Mouse (Mus musculus) T-helper 17 cell (primary cell): ENCODE results near the gene Fgf18.

Experiments
- in situ Hi-C, 2 experiments: fragments of 300-600 bp; cut with MboI, MseI; formaldehyde crosslinking; loops; 1 replicate in 1 of 2; 2 replicates in 1 of 2; pipeline ENCODE4 v1.15.1; 2025; ENCODE audit warnings: high pct_unique_total_duplicates in 2 of 2

Fgf18 gene

DNA sequence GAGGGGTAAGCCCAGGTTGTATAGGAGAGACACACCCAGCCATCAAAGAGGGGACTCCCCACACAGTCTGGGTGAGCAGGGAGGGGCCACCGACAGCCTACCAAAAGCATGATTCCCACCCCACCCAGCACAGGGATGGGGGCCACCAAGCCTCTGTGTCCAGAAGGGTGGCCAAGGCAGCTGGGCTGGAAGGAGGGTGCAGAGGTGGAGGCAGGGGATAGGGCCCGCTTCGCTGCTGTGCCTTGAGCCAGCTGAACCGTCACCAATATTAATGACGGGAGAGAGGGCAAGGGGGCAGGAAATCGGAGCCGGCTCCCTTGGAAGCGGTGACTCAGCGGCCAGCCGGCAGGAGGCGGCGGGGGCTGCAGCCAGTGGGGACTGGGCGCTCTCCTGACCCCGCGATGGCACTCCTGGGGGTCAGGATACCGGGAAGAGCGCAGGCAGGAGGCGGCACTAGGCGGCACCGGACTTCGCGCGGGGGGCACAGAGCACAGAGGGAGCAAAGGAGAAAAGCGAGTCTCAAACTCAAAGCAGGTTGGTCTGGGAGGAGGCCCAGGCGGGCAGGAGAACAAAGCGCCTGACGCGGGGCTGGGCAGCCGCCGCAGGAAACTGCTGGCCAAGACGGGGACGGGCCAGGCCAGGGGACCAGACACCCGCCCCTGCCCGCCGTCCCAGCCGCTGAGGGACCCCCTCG is 24.5 kb downstream of the Fgf18 start:
- in situ Hi-C loops = no loop called here

GRCm38 (mm10) chr11:33119556-33119955 is 27.6 kb downstream of the Fgf18 start:
- in situ Hi-C loops = no loop called here

- in situ Hi-C loops = no loop called here
These were observed 28.1 kb downstream of the Fgf18 start for GRCm38 (mm10) chr11:33119116-33119515.

DNA sequence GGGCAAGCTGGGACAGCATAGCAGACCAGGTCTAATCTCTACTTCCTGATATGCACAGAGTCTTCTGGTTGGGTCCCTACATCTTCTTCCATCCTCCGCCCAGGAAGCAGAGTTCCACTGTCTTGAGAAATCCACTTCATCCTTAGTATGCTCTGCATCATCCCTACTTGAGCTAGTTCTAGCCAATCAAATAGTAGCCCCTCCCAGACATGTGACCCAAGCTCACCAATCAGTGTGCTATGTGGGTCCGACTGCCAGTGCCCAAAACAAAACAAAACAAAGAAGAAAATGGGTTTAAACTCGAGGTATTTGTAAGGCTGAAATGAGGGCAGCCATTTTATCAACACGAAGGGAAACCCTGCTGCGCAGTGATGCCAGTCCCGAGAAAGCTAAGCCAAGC is 28.7 kb downstream of the Fgf18 start:
- in situ Hi-C loops = no loop called here

GRCm38 (mm10) chr11:33115796-33116195 is 31.4 kb downstream of the Fgf18 start:
- in situ Hi-C loops = no loop called here

GRCm38 (mm10) chr11:33112407-33112806 is 34.8 kb downstream of the Fgf18 start:
- in situ Hi-C loops = no loop called here

DNA sequence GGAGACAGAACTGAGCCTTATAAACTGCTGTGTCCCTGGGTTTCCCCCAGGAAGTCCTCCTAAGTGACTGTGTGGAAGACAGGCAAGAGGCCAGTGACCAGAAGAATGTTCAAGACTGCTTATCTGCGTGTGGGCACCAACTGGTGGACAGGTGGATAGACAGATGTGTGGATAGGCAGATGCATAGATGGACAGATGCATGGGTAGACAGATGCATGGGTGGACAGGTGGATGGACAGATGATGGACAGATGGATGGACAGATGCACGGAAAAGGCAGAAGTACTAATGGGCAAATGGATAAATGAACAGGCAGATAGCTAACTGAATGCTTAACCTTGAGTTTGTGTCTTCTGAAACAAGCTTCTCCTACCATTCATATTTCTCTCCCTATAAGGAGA is 37.1 kb downstream of the Fgf18 start:
- in situ Hi-C loops = no loop called here

DNA sequence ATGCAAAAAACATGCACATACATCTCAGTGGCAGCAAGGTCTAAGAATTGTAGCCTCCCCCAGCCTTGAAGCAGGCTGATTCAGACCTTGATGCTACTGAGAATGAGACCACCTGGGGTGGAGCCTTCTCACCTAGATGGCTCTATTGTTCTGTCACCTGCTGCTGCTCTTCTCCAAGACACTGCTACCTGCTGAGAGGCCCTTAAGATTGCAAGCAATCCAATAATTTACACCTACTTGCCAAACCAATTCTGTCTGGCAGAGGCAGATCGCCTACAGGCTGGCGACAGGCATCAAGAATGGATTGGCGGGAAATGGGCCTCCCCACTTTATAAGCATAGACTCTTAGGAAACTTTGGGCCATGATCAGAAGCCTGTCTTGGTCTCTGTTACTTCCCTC is 39.7 kb downstream of the Fgf18 start:
- in situ Hi-C loops = no loop called here

DNA sequence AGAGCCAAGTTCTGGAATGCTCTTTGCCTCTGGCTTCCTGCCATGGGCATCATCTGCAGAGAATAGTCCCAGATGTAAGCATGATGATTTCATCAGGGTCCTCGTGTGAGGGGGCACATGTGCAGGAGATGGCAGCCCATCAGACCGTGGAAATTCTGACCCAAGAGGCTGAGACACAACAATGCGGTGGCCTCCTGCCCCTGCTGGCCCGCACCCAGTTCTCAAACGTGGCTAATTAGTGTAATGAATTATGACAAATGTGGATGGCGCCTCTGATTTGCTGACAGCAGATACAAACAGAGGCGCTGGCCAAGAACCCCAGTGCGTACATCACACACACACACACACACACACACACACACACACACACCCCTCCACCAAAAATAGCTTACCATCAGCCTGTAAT is 42.3 kb downstream of the Fgf18 start:
- in situ Hi-C loops = no loop called here

DNA sequence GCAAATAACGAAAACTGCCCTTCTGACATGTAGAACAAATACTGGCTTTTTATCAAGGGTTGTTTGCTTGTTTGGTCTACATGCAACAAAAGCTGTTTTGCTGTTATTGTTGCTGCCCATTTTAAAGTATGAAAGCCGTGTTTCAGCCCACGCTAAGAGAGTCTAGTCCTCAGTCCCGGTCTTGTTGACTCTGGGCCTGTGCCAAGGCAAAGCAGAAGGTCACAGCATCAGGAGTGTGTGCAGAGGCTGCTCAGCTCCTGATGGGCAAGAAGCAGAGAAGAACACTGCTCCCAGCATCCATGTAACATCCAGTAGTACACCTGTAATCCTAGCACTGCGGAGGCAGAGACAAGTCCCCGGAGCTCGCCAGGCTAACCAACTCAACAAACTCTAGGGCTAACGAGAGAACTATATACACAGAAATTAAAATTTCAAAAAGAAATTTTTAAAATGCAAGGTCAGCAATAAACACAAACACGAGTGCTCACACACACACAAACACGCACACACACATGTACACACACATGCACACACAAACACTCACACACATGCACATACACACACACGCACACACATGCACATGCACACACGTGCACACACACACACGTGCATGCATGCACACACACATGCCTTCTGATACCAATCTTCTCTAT is 43.8 kb downstream of the Fgf18 start:
- in situ Hi-C loops = no loop called here

GRCm38 (mm10) chr11:33100027-33100507 is 47.1 kb downstream of the Fgf18 start:
- in situ Hi-C loops = no loop called here

DNA sequence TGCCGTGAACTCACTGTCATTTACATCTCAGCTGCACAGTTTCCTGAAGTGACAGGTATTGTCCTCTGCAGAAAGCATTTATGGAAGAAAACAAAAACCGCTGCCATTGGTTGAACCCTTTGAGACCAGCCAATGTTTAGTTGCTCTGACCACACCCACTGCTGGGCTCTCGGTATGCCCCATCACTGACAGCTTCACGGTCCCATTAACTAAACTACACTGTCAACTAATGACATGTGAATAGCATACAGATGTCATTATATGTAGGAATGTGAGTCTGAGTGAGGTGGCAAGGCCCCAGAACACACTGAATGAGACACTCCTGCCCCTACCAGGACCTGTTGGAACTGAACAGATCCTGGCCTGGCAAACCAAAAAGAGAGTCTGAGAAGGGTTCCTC is 47.8 kb downstream of the Fgf18 start:
- in situ Hi-C loops = no loop called here

DNA sequence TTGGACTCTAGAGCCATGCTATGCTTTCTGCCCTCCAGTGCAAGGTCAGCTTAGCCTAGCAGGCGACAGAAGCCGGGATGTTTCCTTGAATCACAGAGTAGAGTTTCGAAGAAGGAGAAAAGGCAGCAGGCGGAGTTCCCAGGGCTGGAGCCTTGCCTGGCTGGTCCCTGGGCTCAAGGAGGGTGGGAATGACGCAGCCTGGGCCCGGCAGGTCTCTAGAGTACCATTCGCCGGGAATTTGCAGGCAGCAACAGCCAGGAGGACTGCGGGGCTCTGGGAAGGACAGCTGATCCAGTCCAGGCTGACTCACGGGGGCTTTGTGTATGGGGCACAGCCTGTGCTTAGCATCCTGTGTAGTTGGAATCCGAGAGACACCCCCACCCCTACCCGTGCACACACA is 48.8 kb downstream of the Fgf18 start:
- in situ Hi-C loops = no loop called here

DNA sequence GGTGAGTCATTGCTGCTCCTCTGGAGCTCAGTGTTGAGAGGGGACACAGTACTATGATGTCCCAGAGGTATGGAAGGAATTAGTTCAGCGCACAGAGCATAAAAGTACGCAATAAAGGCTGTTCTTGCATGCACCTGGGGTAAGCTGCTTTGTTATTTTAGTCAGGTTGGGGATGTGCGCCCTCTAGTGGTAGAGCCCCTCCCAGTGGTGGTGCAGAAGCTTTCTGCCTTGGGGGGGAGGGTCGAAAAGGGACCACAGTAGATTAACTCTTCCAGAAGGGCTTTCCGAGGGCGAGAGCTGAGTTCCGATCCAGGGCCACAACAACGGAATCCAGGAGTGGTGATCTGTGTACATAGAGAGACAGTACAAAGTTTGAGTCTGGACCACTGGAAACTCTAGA is 49.3 kb downstream of the Fgf18 start:
- in situ Hi-C loops = no loop called here

GRCm38 (mm10) chr11:33089856-33090255 is 57.3 kb downstream of the Fgf18 start:
- in situ Hi-C loops = no loop called here

DNA sequence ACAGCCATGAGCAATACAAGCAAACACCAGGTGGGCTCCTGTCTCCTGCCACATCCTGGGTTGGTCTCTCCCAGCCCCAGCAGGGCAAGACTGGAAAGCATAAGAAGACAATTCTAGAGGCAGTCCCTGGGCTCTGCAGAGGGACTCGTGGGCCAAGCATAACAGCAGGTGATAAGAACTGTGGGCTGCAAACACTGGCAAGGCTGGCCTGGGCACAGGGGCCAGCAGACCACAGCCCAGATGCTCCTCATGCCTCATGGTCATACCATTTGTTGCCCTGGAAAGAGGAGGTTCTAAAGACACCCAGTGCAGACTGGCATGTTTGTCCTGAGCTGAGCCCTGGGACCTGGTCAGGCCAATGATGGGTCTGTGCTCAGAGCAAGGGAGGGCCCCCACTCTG is 59.0 kb downstream of the Fgf18 start:
- in situ Hi-C loops = no loop called here

GRCm38 (mm10) chr11:33086046-33086445 is 61.2 kb downstream of the Fgf18 start:
- in situ Hi-C loops = no loop called here

DNA sequence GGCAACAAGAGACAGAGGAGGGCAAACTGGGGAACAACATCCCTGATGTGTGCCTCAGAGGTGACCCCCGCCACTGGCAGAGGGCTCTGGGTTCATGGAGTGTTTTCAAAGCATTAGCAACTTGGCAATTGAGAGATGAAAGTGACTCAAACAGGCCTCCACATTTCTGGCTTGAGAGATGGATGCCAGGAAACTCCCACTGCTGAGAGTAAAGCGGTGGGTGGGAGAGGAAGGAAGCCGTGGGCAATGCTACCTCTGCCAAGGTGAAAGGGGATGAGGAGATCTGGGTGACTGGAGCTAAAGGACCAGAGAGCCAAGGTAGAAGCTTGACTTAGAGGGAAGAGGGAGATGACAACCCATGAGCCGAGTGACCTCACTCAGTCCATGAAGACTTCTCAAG is 61.7 kb downstream of the Fgf18 start:
- in situ Hi-C loops = no loop called here

DNA sequence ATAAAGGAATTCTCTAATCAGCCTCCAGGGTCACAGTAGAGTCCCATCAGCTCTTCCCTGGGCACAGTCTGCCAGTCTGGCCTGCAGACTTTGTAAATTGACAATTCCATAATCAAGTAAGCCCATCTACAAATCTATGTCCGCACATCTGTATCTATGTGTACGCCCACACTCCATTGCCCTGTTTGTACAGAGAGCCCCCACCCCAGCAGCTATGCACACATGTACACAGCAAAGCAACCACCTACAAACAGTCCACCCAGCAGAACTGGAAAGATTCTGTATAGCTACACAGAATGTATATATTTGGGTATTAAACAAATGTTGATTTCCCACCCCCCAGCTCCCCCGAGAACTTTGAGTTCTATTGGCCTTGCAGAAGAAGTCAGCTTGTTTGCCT is 62.1 kb downstream of the Fgf18 start:
- in situ Hi-C loops = no loop called here

GRCm38 (mm10) chr11:33084041-33084440 is 63.2 kb downstream of the Fgf18 start:
- in situ Hi-C loops = no loop called here

DNA sequence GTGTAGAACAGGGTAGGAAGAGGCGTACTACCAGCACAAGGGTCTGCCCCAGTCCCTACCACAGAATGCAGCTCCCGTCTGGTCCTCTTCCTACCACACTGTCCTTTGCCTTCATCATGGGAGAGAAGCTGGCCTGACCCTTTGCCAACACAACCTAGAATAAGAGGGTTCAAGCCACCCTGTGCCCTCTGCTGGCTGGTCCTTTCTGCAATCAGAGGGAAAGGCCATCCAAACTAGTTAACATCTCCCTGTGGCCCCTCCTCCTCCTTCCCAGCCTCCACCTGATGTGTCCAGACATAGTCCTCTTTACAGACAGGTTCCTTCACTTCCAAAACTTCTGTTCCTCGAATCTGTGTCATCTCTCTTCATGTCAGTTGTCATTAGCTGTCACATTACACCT is 66.0 kb downstream of the Fgf18 start:
- in situ Hi-C loops = no loop called here

- in situ Hi-C loops = no loop called here
These were observed 67.0 kb downstream of the Fgf18 start for GRCm38 (mm10) chr11:33080046-33080808.

DNA sequence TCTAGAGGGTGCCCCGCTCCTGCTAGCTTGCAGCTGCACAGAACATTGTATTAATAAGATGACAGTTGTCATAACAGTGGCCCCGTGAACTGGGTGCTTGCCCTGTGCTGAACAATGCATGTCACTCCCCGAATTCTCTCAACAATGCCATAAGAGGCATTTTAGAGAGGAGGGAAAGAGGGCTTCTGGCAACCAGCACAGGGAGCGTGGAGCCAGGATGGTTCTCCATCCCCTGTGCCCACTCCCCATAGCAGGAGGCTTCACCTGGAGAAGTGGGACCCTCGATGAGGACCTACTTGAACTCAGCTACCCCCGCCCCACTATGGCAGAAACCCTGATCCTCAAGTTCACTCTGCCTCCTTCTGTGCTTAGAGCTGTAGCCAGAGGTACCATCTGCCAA is 67.8 kb downstream of the Fgf18 start:
- in situ Hi-C loops = no loop called here
